Mouse (Mus musculus): ENCODE measurements at regions not wholly inside any gene's neighbourhood (a gene's known extent, or its start where the extent isn't known, plus 50 kb on each side); places are given as distances from the start of the nearest gene placed in this dataset.

DNA sequence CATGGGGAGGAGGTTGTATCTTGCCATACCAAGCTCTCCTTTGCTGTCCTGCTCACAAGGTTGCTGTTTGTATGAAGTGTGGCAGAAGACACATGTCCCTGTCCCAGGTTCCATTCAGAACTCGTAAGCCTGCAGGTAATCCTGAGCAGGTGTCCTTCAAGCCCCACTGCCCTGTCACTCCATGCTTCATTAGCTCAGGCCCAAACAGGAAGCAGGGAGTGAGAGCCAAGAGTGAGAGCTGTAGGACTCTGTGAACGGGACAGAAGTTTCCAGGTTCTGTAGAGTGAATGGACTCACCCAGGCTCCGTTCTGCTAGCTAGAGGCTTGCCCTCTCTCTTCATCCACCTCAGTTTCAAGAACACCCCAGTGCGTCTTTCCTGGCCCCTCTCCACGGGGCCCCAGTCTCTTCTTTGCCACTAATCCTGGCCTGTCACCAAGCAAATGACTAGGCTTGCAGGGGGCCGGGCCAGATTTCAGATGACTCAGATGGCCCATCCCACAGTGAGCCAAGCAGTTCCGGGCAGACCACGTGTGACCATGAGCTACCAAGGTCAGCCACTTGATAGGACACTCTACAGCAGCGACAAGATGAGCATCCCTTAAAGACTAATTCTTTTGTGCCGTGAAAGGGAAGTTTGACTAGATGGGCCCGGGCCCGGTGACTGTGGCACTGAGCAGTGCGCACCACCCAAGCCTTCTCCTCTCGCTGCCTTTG, 54.4 kb upstream of the Ubr2 start:
- ATAC-seq (ENCODE audit: insufficient number of reproducible peaks, low FRiP score, low TSS enrichment, low read depth) (no peak), DNase-seq (ENCODE audit: low spot score) (no peak)
- no peaks in the 10 kb centered on the region for H3K27me3 ChIP-seq (ENCODE audit: control insufficient read depth, insufficient read depth, low read length)
- no peaks in the 10 kb centered on the region for H3K36me3 ChIP-seq (ENCODE audit: control insufficient read depth, insufficient read depth, low read length)
- H3K9me3 ChIP-seq (ENCODE audit: control insufficient read depth, low read length): no peaks in the 10 kb centered on the region
- H3K9ac ChIP-seq (ENCODE audit: low read length): no peak overlapping the region
- H3K4me2 ChIP-seq (ENCODE audit: low read depth, severe bottlenecking): no peak overlapping the region
- no peaks in the 10 kb centered on the region for H3K4me1 ChIP-seq (ENCODE audit: control insufficient read depth, insufficient read depth, low read length)
- H3K27ac ChIP-seq (replicated peaks; ENCODE audit: low read depth, low read length): no peak overlapping the region
- WGBS: 79% methylated on average over 14 of the region's 14 CpGs
- H3K4me3 ChIP-seq (ENCODE audit: low read depth, low read length): no peak overlapping the region

DNA sequence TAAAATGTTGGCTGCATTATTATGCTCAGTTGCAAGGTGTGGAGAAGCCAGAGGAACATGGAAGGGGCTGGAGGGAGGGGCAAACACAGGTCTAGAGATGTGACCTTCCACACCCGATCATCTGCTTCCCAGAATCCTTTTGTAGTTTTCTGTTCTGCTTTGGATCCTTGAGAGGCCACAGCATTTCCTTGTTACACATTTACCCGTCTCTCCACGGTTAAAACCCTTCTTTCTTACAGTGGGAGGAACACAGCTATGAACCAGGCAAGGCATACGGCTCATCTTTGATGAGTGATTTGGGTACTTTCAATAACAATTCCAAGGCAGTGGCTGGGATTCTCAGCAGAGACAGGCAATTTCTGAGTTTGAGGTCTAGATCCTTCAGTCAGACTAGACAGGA, 53.6 kb upstream of the Ubr2 start:
- no peaks in the 10 kb centered on the region for H3K27me3 ChIP-seq (ENCODE audit: control insufficient read depth, insufficient read depth, low read length)
- H3K36me3 ChIP-seq (ENCODE audit: control insufficient read depth, insufficient read depth, low read length): no peaks in the 10 kb centered on the region
- DNase-seq (ENCODE audit: low spot score) (no peak), ATAC-seq (ENCODE audit: insufficient number of reproducible peaks, low FRiP score, low TSS enrichment, low read depth) (no peak)
- H3K9ac ChIP-seq (ENCODE audit: low read length): no peak overlapping the region
- WGBS: 91% methylated on average over 4 of the region's 4 CpGs
- H3K4me1 ChIP-seq (ENCODE audit: control insufficient read depth, insufficient read depth, low read length): no peaks in the 10 kb centered on the region
- no peaks in the 10 kb centered on the region for H3K9me3 ChIP-seq (ENCODE audit: control insufficient read depth, low read length)
- no peak overlapping the region for H3K4me3 ChIP-seq (ENCODE audit: low read depth, low read length)
- no peak overlapping the region for H3K27ac ChIP-seq (replicated peaks; ENCODE audit: low read depth, low read length)
- H3K4me2 ChIP-seq (ENCODE audit: low read depth, severe bottlenecking): no peak overlapping the region

GRCm38 (mm10) chr17:47061031-47061620, 50.8 kb upstream of the Ubr2 start:
- H3K4me1 ChIP-seq (ENCODE audit: control insufficient read depth, insufficient read depth, low read length): no peaks in the 10 kb centered on the region
- no peak overlapping the region for H3K27ac ChIP-seq (replicated peaks; ENCODE audit: low read depth, low read length)
- H3K4me2 ChIP-seq (ENCODE audit: low read depth, severe bottlenecking): no peak overlapping the region
- no peaks in the 10 kb centered on the region for H3K36me3 ChIP-seq (ENCODE audit: control insufficient read depth, insufficient read depth, low read length)
- 0 out of 2 replicates have a peak, but pooled peaks cover 3% of the 10 kb centered on the region for H3K9me3 ChIP-seq (ENCODE audit: control insufficient read depth, low read length)
- ATAC-seq (ENCODE audit: insufficient number of reproducible peaks, low FRiP score, low TSS enrichment, low read depth) (no peak), DNase-seq (ENCODE audit: low spot score) (no peak)
- no peak overlapping the region for H3K9ac ChIP-seq (ENCODE audit: low read length)
- 78% methylated on average over 8 of the region's 8 CpGs for WGBS
- no peak overlapping the region for H3K4me3 ChIP-seq (ENCODE audit: low read depth, low read length)
- no peaks in the 10 kb centered on the region for H3K27me3 ChIP-seq (ENCODE audit: control insufficient read depth, insufficient read depth, low read length)

Data from limb, embryonic 11.5 days (tissue).